Mouse (Mus musculus) kidney, postnatal 0 days (tissue): ENCODE measurements around the gene Csnk1g2. TPM values are rescaled to one million over a fixed set of nuclear protein-coding genes. Genes with fewer than 3 reads are reported as not detected.

Experiments
- ATAC-seq: fragments of 200-750 bp; cut with Nextera tagmentation; replicated peaks from 2 replicates; pipeline ENCODE4 v1.8.0; 2017; ENCODE audit warnings: low read depth, moderate number of reproducible peaks, moderate TSS enrichment, moderate library complexity; ENCODE audit not compliant: low FRiP score
- DNase-seq: peaks from one replicate; pipeline ENCODE4 v3.0.0-alpha.2; 2016; ENCODE audit warnings: low spot score
- H3K27ac ChIP-seq: fragments of 300-500 bp; sonication (generic); 2 replicates; pipeline ENCODE4 v1.5.1; 2014; ENCODE audit warnings: mild to moderate bottlenecking
- H3K27me3 ChIP-seq: fragments of 300-500 bp; sonication (generic); 2 replicates; pipeline ENCODE4 v1.6.1; 2014; ENCODE audit warnings: low read length, mixed read lengths; ENCODE audit not compliant: insufficient read depth
- H3K36me3 ChIP-seq: fragments of 300-500 bp; sonication (generic); 2 replicates; pipeline ENCODE4 v1.6.1; 2014; ENCODE audit warnings: low read length, mixed read lengths; ENCODE audit not compliant: insufficient read depth
- H3K4me1 ChIP-seq: fragments of 300-500 bp; sonication (generic); replicated peaks from 2 replicates; pipeline ENCODE4 v1.6.1; 2014; ENCODE audit warnings: antibody characterized with exemption, low read length, mixed read lengths; ENCODE audit not compliant: insufficient read depth
- H3K4me2 ChIP-seq: fragments of 300-500 bp; sonication (generic); 2 replicates; pipeline ENCODE4 v1.6.1; 2014; ENCODE audit warnings: mild to moderate bottlenecking, low read length, moderate library complexity, mixed read lengths
- H3K4me3 ChIP-seq: fragments of 300-500 bp; sonication (generic); replicated peaks from 2 replicates; pipeline ENCODE4 v1.5.1; 2014; ENCODE audit warnings: low read depth, low read length
- H3K9ac ChIP-seq: fragments of 300-500 bp; sonication (generic); 2 replicates; pipeline ENCODE4 v1.6.1; 2014; ENCODE audit warnings: low read depth, low read length
- H3K9me3 ChIP-seq: fragments of 300-500 bp; sonication (generic); replicated peaks from 2 replicates; pipeline ENCODE4 v1.6.1; 2016; ENCODE audit warnings: low read length, inconsistent platforms, mixed read lengths
- CTCF ChIP-seq: IDR thresholded peaks from 2 replicates; pipeline ENCODE4 v1.5.1; 2016; ENCODE audit warnings: antibody characterized with exemption, low read depth, mild to moderate bottlenecking, moderate library complexity
- WGBS: fragments of 180-500 bp; shearing (Covaris S2); extraction: QIAGEN DNeasy Blood & Tissue Kit; methylation state at CpG from one replicate; pipeline ENCODE4 v1.1.7; 2014; 5-methylcytosine and 5-hydroxymethylcytosine counted together
- polyA plus RNA-seq: library from polyadenylated mRNA; unstranded; fragments of >200 nt; fragmentation: Nextera tagmentation; extraction: Ambion mirVana; gene quantifications from 2 replicates; pipeline ENCODE4 v1.2.1, GENCODE M21; 2015

Gene Csnk1g2
- polyA plus RNA-seq, 1 experiment from 2014 or later = 137 TPM

- no peak for TF ChIP-seq CTCF
- H3K9ac ChIP-seq = 0 out of 2 replicates have a peak overlapping the region, but pooled peaks have one; percentile 91
- no peaks in the 10 kb centered on the region for H3K9me3 ChIP-seq
- WGBS = 75% methylated on average over 6 of the region's 6 CpGs
- 0 out of 2 replicates have a peak, but pooled peaks cover 3% of the 10 kb centered on the region for H3K36me3 ChIP-seq
- no peak overlapping the region for H3K4me3 ChIP-seq
- H3K4me2 ChIP-seq = peak overlapping the region; percentile 94
- ATAC-seq (no peak), DNase-seq (no peak)
- peaks cover 20% of the 10 kb centered on the region; the same call in 1 of the 2 replicates for H3K4me1 ChIP-seq
- no peak overlapping the region for H3K27ac ChIP-seq
- no peaks in the 10 kb centered on the region for H3K27me3 ChIP-seq
Measured at GRCm38 (mm10) chr10:80654866-80655265, 32.2 kb downstream of the Csnk1g2 start.

DNA sequence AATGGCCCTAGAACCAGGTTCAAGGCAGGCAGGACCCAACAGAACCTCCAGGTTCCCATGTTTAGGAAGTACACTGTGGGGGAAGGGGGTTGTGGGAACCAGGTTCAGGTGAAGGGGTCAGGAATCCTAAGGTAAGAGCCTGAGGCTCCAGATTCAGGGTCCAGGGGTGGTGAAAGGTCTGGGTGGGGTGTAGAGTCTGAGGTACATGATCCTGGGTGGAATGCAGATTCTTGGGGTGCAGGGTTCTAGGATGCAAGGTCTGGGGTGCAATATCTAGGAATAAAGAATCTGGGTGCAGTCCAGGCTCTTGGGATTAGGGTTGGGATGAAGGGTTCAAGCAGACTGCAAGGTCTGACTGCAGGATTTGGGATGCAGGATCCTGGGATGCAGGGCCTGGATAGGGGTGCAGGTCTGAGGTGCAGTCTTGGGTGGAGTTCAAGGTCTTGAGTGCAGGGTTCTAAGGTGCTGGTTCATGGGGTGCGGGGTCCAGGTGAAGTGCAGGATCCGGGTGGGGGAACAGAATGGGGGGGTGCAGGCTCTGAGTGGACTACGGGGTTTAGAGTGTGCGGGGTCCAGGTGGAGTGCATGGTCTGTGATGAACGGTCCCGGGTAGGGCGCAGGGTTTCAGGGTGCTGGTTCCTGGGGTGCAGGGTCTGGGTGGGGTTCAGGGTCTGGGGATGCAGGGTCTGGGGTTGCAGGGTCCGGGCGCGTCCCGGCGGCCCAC lies 32.9 kb downstream of the Csnk1g2 start:
- DNase-seq = no peak
- Histone ChIP-seq H3K4me2 (peak overlapping the region; percentile 94), H3K27me3 (no peaks in the 10 kb centered on the region), H3K36me3 (0 out of 2 replicates have a peak, but pooled peaks cover 3% of the 10 kb centered on the region), H3K9me3 (no peaks in the 10 kb centered on the region), H3K4me3 (peak overlapping the region; percentile 90), H3K9ac (peak overlapping the region; percentile 91), H3K27ac (peak overlapping the region; percentile 82), H3K4me1 (peaks cover 20% of the 10 kb centered on the region; the same call in 1 of the 2 replicates)
- no peak for TF ChIP-seq CTCF
- WGBS = 5% methylated on average over 12 of the region's 12 CpGs
- peak; percentile 51 for ATAC-seq

- ATAC-seq (peak; percentile 76), DNase-seq (peak; percentile 100)
- H3K4me2 ChIP-seq = peak overlapping the region; percentile 94
- WGBS = under 1% methylated on average over 67 of the region's 72 CpGs
- H3K9ac ChIP-seq = peak overlapping the region; percentile 91
- no peaks in the 10 kb centered on the region for H3K9me3 ChIP-seq
- 0 out of 2 replicates have a peak, but pooled peaks cover 3% of the 10 kb centered on the region for H3K36me3 ChIP-seq
- H3K4me3 ChIP-seq = peak overlapping the region; percentile 90
- H3K27ac ChIP-seq = peak overlapping the region; percentile 88
- no peak; the same call in 1 of the 2 replicates for TF ChIP-seq CTCF
- H3K4me1 ChIP-seq = peaks cover 20% of the 10 kb centered on the region; the same call in 1 of the 2 replicates
- no peaks in the 10 kb centered on the region for H3K27me3 ChIP-seq
Measured at GRCm38 (mm10) chr10:80656130-80656862, 33.7 kb downstream of the Csnk1g2 start.

- H3K9ac ChIP-seq = peak within 1 kb of the TSS; percentile 91
- peak within 1 kb of the TSS; percentile 90 for H3K4me3 ChIP-seq
- peak within 1 kb of the TSS; percentile 88 for H3K27ac ChIP-seq
- no peaks in the 10 kb centered on the region for H3K27me3 ChIP-seq
- no peaks in the 10 kb centered on the region for H3K9me3 ChIP-seq
- WGBS = 19% methylated on average over 15 of the region's 15 CpGs
- ATAC-seq = peak; percentile 5; the same call in 1 of the 2 replicates
- peaks cover 20% of the 10 kb centered on the region; the same call in 1 of the 2 replicates for H3K4me1 ChIP-seq
- peak within 1 kb of the TSS; percentile 94 for H3K4me2 ChIP-seq
- no peak for DNase-seq
- H3K36me3 ChIP-seq = 0 out of 2 replicates have a peak, but pooled peaks cover 3% of the 10 kb centered on the region
- no peak for TF ChIP-seq CTCF
Measured at GRCm38 (mm10) chr10:80656863-80657623, 34.4 kb downstream of the Csnk1g2 start, which contains the start of gene Btbd2. TSS of gene Btbd2 (minus strand) at chr10:80657071.

- WGBS = 84% methylated on average over 14 of the region's 14 CpGs
- no peak overlapping the region for H3K4me2 ChIP-seq
- ATAC-seq = no peak
- no peaks in the 10 kb centered on the region for H3K36me3 ChIP-seq
- H3K9ac ChIP-seq = no peak overlapping the region
- H3K27me3 ChIP-seq = no peaks in the 10 kb centered on the region
- H3K4me3 ChIP-seq = no peak overlapping the region
- no peak for TF ChIP-seq CTCF
- peaks cover 25% of the 10 kb centered on the region; the same call in 1 of the 2 replicates for H3K4me1 ChIP-seq
- H3K27ac ChIP-seq = no peak overlapping the region
- no peaks in the 10 kb centered on the region for H3K9me3 ChIP-seq
- DNase-seq = no peak
Measured at GRCm38 (mm10) chr10:80658194-80658840, 35.7 kb downstream of the Csnk1g2 start.
